Mouse (Mus musculus) central nervous system, embryonic 18 days (tissue): ENCODE results near the gene Nod1. TPM values are rescaled to one million over a fixed set of nuclear protein-coding genes. Genes with fewer than 3 reads are reported as not detected.

Experiments
- polyA plus RNA-seq: library from polyadenylated mRNA; depleted of rRNA; stranded (reverse); fragments of >200 nt; gene quantifications from 2 replicates; pipeline ENCODE4 v1.2.3, GENCODE M21; 2012; rRNA removed

The Nod1 gene
- polyA plus RNA-seq = 4.2 and 4.3 TPM in 2 replicates

GRCm38 (mm10) chr6:54972111-54972928 is at the start of gene Nod1:
Gene Nod1 (minus strand): TSS chr6:54972612.

GRCm38 (mm10) chr6:54992734-54993260 is 20.4 kb upstream of the Nod1 start, which contains the start of gene Ggct:
Gene Ggct (minus strand): TSS chr6:54992950.

Other genes starting within 250 kb of the Nod1 start
- gene Znrf2, start 155.7 kb downstream of the Nod1 start, polyA plus RNA-seq = 28.1 and 30.0 TPM in 2 replicates
- gene Ggct, start 20.3 kb upstream of the Nod1 start, polyA plus RNA-seq = 9.5 and 10.1 TPM in 2 replicates
- 135 and 138 TPM in 2 replicates for gene Gars, start 65.4 kb upstream of the Nod1 start, polyA plus RNA-seq
- gene Crhr2, start 160.4 kb upstream of the Nod1 start, polyA plus RNA-seq = 2.9 and 3.1 TPM in 2 replicates
- not detected in 2 replicates for gene Inmt, start 202.4 kb upstream of the Nod1 start, polyA plus RNA-seq
- 12.8 and 13.0 TPM in 2 replicates for gene Mindy4, start 230.8 kb upstream of the Nod1 start, polyA plus RNA-seq